Mouse (Mus musculus) forebrain, embryonic 12.5 days (tissue): Measurements from ENCODE around the gene Dmxl2. TPM values are rescaled to one million over a fixed set of nuclear protein-coding genes. Genes with fewer than 3 reads are reported as not detected.
A peak's percentile ranks its signal among the peaks of the same experiment; 100 is the strongest.

Experiments
- ATAC-seq: fragments of 200-750 bp; cut with Nextera tagmentation; 2 replicates; pipeline ENCODE4 v1.8.0; 2017; ENCODE audit warnings: moderate TSS enrichment; ENCODE audit not compliant: low FRiP score
- H3K27ac ChIP-seq: fragments of 300-500 bp; sonication (generic); 2 replicates; pipeline ENCODE4 v1.5.1; 2016; ENCODE audit warnings: mild to moderate bottlenecking
- H3K27me3 ChIP-seq: fragments of 300-500 bp; sonication (generic); 2 replicates; pipeline ENCODE4 v1.6.1; 2016; ENCODE audit warnings: mild to moderate bottlenecking
- H3K36me3 ChIP-seq: fragments of 300-500 bp; sonication (generic); replicated peaks from 2 replicates; pipeline ENCODE4 v1.6.1; 2016; ENCODE audit warnings: mild to moderate bottlenecking
- H3K4me1 ChIP-seq: fragments of 300-500 bp; sonication (generic); 2 replicates; pipeline ENCODE4 v1.6.1; 2016
- H3K4me2 ChIP-seq: fragments of 300-500 bp; sonication (generic); 2 replicates; pipeline ENCODE4 v1.6.1; 2016; ENCODE audit warnings: mild to moderate bottlenecking, moderate library complexity
- H3K4me3 ChIP-seq: fragments of 300-500 bp; sonication (generic); replicated peaks from 2 replicates; pipeline ENCODE4 v1.5.1; 2016; ENCODE audit warnings: mild to moderate bottlenecking
- H3K9ac ChIP-seq: fragments of 300-500 bp; sonication (generic); 2 replicates; pipeline ENCODE4 v1.6.1; 2016; ENCODE audit warnings: mild to moderate bottlenecking
- H3K9me3 ChIP-seq: fragments of 300-500 bp; sonication (generic); 2 replicates; pipeline ENCODE4 v1.6.1; 2016
- WGBS: fragments of 180-500 bp; shearing (Covaris S2); methylation state at CpG from one replicate; pipeline ENCODE4 v1.1.7; 2016; 5-methylcytosine and 5-hydroxymethylcytosine counted together
- polyA plus RNA-seq: library from polyadenylated mRNA; unstranded; fragments of >200 nt; fragmentation: Nextera tagmentation; extraction: Ambion mirVana; gene quantifications from 2 replicates; pipeline ENCODE4 v1.2.1, GENCODE M21; 2016

Dmxl2 gene
- polyA plus RNA-seq = 19.4 and 21.0 TPM in 2 replicates

DNA sequence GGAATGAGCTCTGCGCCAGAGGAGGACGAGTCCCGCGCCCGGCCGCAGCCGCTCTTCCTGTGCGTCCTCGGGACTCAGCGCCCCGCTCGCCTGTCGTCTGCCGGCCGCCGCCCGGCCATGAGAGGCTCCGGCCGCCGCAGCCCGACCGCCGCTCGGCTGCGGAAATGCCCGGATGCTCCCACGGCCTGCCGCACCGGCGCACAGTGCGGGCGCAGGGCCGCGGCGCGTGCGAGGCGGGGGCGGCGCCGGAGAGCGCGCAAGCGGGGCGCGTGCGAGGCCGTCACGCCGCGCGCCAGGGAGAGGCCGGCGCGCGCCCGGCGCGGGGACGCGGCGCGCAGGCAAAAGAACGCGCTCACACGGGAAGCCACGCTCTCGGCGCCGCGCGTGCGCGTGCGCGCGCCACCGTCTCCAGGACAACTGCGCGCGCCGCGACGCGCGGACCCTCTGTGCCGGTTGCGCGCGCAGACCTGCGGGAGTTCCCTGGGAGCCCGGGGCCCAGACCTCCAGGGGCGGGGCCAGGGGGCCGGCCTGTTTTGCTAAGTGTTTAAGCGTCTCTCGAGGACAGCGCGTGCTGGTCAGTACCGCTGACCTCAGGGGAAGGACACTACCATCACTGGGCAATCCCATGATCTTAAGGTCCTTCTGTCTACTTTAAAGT lies at the start of gene Dmxl2:
Gene Dmxl2 (minus strand): TSS at position 174 of the 658 bp plus-strand sequence.
- peak within 1 kb of the TSS; percentile 87 for H3K4me2 ChIP-seq
- peak within 1 kb of the TSS; percentile 89 for H3K27ac ChIP-seq
- H3K9ac ChIP-seq = peak within 1 kb of the TSS; percentile 88
- H3K27me3 ChIP-seq = peaks cover 10% of the 10 kb centered on the region
- H3K4me1 ChIP-seq = peaks cover 13% of the 10 kb centered on the region
- under 1% methylated on average over 87 of the region's 99 CpGs for WGBS
- peak; percentile 91 for ATAC-seq
- H3K4me3 ChIP-seq = peak within 1 kb of the TSS; percentile 80
- no peaks in the 10 kb centered on the region for H3K36me3 ChIP-seq
- H3K9me3 ChIP-seq = no peaks in the 10 kb centered on the region

DNA sequence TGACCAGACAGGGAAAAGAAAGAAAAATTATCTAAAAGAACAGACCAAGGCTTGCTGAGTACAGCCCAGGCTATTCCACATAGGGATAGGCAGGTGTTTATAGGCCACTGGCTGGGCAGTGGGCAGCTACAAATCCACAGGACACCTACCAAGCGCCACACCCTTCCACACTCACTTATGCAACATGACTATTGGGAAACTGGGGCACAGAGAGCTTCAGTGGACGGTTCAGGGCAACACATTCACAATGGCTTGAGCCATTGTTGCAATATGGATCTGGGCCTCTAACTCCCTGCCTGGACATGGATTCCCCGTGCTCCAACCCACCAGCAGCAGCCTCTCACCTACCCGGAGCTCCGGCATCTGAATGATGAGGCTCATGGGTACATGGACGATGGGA lies 48.0 kb upstream of the Dmxl2 start:
- Histone ChIP-seq H3K4me2 (no peak overlapping the region), H3K27ac (no peak overlapping the region)
- WGBS = 88% methylated on average over 6 of the region's 6 CpGs

DNA sequence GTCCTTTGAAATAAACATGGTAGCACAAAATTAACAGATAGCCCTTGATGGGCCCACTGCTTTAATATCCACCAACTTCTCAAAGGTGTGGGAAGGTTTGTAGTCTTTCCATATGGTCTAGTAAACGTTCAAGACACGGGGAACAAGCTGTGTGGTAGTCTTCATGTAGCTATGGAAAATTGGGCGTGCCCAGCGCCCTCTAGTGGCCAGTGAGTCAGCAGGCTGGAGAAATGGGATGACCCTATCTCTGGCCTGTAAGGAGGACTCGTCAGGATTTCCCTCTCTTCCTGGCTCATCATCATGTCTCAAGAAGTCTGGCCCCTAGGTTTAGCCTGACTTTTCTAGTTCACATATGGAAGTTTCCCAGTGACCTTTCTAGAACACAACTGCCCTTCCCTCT lies 46.1 kb upstream of the Dmxl2 start:
- Histone ChIP-seq H3K4me3 (no peak overlapping the region), H3K9ac (no peak overlapping the region), H3K4me2 (no peak overlapping the region), H3K27me3 (no peaks in the 10 kb centered on the region), H3K36me3 (no peaks in the 10 kb centered on the region), H3K4me1 (no peaks in the 10 kb centered on the region), H3K27ac (no peak overlapping the region), H3K9me3 (no peaks in the 10 kb centered on the region)
- WGBS = 19% methylated on average over 5 of the region's 5 CpGs
- ATAC-seq = peak; percentile 9; the same call in 1 of the 2 replicates

More for the DNA sequence above, 48.0 kb upstream of the Dmxl2 start:
- ATAC-seq = no peak
- Histone ChIP-seq H3K9ac (no peak overlapping the region), H3K4me1 (no peaks in the 10 kb centered on the region), H3K9me3 (no peaks in the 10 kb centered on the region), H3K36me3 (no peaks in the 10 kb centered on the region), H3K4me3 (no peak overlapping the region), H3K27me3 (no peaks in the 10 kb centered on the region)

DNA sequence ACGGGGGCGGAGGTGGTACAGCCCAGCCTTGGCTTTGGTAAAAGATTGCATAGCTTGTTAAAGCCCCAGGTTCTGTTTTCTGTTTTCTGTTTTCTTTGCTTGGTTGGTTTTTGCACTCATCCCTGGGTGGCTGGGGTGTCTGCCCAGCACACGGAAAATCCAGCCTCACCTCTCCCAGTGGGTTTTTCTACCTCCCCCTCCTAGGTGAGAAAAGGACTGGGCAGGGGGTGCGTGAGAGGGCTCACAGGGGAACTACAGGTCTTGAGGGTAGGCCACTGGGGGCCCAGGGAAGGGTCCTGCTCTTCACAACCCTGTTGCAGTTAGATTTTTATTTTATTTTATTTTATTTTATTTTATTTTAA lies 43.5 kb upstream of the Dmxl2 start:
- Histone ChIP-seq H3K36me3 (no peaks in the 10 kb centered on the region), H3K27me3 (no peaks in the 10 kb centered on the region), H3K4me2 (no peak overlapping the region), H3K4me1 (no peaks in the 10 kb centered on the region), H3K27ac (no peak overlapping the region), H3K9me3 (no peaks in the 10 kb centered on the region), H3K9ac (no peak overlapping the region), H3K4me3 (no peak overlapping the region)
- ATAC-seq = no peak
- 93% methylated on average over 4 of the region's 4 CpGs for WGBS

DNA sequence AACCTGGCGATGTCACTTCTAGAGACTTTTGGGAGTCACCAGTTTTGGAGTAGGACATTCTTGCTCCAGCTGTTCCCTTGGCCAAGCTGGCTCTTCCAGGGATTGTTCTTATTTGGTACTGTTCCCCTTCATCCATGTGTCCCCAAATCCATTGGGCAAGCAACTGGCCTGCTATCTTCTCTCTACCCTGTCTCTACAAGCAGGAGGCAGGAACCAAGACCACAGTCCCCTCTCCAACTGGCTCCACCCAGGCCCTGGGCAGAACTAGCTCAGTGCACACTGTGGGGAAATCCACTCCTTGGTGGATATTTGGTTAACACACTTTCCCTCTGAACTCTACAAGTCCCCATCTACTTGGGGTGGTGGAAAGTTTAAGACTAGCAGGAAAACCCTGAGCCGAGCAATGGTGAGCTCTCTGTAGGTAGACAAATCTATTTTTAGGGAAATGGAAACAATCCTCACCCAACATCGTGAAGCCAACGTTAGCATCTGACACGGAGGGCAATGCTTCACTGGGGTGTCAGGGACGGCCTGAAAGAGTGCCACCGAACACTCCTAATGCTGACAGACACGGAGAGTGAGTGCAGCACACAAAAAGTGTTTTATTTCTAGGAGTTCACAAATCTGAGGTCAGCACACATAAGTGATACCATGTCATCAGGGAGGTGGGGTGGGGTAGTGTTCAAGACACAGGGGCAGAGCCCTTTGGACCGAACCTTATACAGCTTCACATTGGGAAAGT lies 43.0 kb upstream of the Dmxl2 start:
- Histone ChIP-seq H3K4me3 (no peak overlapping the region), H3K9me3 (no peaks in the 10 kb centered on the region), H3K36me3 (no peaks in the 10 kb centered on the region), H3K27ac (no peak overlapping the region), H3K4me1 (no peaks in the 10 kb centered on the region), H3K9ac (no peak overlapping the region), H3K4me2 (no peak overlapping the region), H3K27me3 (no peaks in the 10 kb centered on the region)
- 86% methylated on average over 9 of the region's 9 CpGs for WGBS
- no peak for ATAC-seq

DNA sequence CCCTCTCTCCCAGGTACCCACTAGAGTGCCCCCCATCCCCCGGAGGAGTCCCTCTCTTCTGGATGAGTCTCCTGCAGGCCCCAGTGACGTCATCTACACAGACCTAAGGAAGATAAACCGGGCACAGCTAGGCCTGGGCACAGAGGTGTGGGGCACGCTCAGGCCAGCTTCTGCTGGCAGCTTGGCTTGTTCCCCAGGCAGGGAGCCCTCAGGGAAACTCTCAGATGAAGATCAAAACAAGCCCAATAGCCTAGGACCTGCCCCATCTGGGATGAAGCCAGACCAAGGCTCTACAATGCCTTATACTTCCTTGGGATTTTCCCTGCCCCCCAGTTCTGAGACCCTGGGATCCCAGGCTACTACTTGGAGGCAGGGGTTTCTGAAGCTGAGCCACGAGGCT lies 39.4 kb upstream of the Dmxl2 start:
- no peak for ATAC-seq
- no peaks in the 10 kb centered on the region for H3K9me3 ChIP-seq
- peaks cover 4% of the 10 kb centered on the region; the same call in 1 of the 2 replicates for H3K4me1 ChIP-seq
- no peak overlapping the region for H3K27ac ChIP-seq
- H3K4me2 ChIP-seq = no peak overlapping the region
- H3K36me3 ChIP-seq = no peaks in the 10 kb centered on the region
- no peak overlapping the region for H3K4me3 ChIP-seq
- no peaks in the 10 kb centered on the region for H3K27me3 ChIP-seq
- H3K9ac ChIP-seq = no peak overlapping the region
- WGBS = 87% methylated on average over 5 of the region's 5 CpGs

DNA sequence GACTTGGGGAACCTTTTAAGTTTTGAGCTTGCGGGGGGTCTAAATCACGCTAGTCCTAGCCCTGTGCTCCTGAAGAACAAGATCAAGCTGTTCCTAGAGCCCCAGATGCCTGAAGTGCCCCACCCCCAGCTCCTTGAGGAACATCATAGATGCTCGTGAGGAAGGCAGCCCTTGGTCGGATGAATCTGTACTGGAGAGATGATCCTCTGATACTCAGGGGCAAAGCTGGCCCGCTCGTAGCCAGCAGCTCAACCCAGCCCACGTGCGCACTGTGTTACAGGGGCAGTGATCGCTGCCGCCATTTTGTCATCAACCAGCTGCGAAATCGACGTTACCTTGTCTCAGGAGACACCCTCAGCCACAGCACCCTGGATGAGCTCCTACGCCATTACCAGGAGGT lies 37.3 kb upstream of the Dmxl2 start, which contains the start of gene Sh2d7:
Gene Sh2d7 (plus strand): TSS at position 301 of the 400 bp plus-strand sequence.
- no peak within 1 kb of the TSS for H3K27ac ChIP-seq
- no peak within 1 kb of the TSS for H3K4me3 ChIP-seq
- no peak within 1 kb of the TSS for H3K4me2 ChIP-seq
- H3K4me1 ChIP-seq = peaks cover 12% of the 10 kb centered on the region
- no peaks in the 10 kb centered on the region for H3K27me3 ChIP-seq
- WGBS = 96% methylated on average over 14 of the region's 14 CpGs
- ATAC-seq = no peak
- H3K36me3 ChIP-seq = no peaks in the 10 kb centered on the region
- H3K9me3 ChIP-seq = no peaks in the 10 kb centered on the region
- H3K9ac ChIP-seq = no peak within 1 kb of the TSS

DNA sequence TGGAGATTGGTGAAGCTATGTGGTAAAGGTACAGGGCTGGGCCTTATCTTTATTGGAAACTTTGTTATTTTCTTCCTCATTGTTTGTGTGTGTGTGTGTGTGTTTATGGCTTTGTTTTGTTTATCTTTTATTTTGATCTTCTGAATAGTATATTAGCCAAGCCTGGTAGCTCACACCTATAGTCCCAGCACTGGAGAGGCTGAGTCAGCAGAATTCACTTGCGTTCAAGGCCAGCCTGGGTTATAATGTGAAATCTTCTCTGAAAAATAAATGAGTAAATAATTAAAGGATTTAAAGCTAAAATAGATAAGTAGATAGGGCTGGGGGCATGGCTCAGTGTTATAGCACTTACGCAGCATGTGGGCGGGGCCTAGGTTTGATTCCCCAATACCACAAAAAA lies 36.8 kb upstream of the Dmxl2 start:
- H3K4me3 ChIP-seq = no peak overlapping the region
- H3K9ac ChIP-seq = no peak overlapping the region
- 95% methylated on average over 3 of the region's 3 CpGs for WGBS
- H3K36me3 ChIP-seq = no peaks in the 10 kb centered on the region
- no peak overlapping the region for H3K4me2 ChIP-seq
- H3K27me3 ChIP-seq = no peaks in the 10 kb centered on the region
- no peaks in the 10 kb centered on the region for H3K9me3 ChIP-seq
- H3K4me1 ChIP-seq = peaks cover 13% of the 10 kb centered on the region
- no peak overlapping the region for H3K27ac ChIP-seq
- no peak for ATAC-seq

DNA sequence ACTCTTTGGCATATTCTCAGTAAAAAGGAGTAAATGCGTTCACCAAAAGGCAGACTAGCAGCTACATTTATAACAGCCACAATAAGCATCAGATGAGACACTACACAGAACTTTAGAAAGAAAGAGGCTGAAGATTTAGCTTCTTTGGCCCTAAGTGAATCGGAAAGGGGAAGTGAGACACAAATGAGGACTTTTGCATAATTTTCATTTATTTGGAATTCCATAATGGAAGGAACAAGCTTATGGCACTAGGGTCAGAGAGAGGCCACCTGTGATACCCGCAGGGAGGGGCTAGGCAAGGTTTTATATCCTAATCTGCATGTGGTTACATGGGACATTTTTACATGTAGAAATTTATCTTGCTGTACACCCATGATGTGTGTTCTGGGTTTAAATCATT lies 36.1 kb upstream of the Dmxl2 start:
- Histone ChIP-seq H3K36me3 (no peaks in the 10 kb centered on the region), H3K4me3 (no peak overlapping the region), H3K9ac (no peak overlapping the region), H3K4me1 (peaks cover 17% of the 10 kb centered on the region), H3K4me2 (no peak overlapping the region), H3K27ac (peak overlapping the region; percentile 44; the same call in 1 of the 2 replicates), H3K27me3 (no peaks in the 10 kb centered on the region), H3K9me3 (no peaks in the 10 kb centered on the region)
- ATAC-seq = no peak
- WGBS = 81% methylated on average over 3 of the region's 3 CpGs

DNA sequence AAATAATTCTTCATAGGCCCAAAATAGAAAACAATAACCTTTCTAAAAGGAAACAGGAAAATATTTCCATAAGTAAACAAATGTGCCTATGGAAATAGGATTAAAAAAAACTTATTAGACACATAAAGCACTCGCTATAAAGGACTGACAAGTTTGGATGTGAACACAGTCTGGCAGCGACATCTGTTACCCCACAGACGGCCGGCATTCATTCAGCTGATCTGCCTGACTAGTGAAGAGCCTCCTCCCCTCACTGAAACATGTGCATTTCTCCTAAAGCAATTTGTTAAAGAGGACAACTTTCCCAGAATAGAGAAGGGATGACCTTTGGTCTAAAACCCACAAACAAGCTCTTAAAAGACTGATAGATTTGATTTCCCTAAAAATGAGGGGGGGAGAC lies 35.6 kb upstream of the Dmxl2 start:
- H3K27ac ChIP-seq = no peak overlapping the region
- ATAC-seq = no peak

DNA sequence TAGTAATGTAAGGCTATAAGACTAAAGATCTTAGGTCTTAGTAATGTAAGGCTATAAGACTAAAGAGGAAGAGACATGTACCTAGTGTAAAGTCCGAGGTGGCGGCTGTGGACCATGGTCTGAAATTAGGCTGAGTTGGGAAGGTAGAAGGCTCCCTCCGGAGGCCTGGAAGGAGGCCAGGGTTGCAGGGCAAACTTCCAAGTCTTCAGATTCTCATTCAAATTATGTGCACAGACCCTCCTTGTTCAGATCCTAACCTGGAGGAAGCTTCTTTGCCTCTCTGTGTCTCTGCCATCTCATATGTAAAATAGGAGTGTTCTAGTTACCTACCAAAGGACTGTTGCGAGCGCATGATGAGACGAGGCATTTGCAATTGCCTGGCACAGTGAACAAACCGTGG lies 34.8 kb upstream of the Dmxl2 start:
- no peak for ATAC-seq
- H3K4me2 ChIP-seq = no peak overlapping the region

More for the DNA sequence above, 35.6 kb upstream of the Dmxl2 start:
- no peak overlapping the region for H3K4me3 ChIP-seq
- WGBS = 55% methylated on average over 4 of the region's 4 CpGs
- H3K27me3 ChIP-seq = no peaks in the 10 kb centered on the region
- H3K36me3 ChIP-seq = no peaks in the 10 kb centered on the region
- H3K9ac ChIP-seq = no peak overlapping the region
- H3K4me1 ChIP-seq = peaks cover 20% of the 10 kb centered on the region
- H3K9me3 ChIP-seq = no peaks in the 10 kb centered on the region
- no peak overlapping the region for H3K4me2 ChIP-seq

DNA sequence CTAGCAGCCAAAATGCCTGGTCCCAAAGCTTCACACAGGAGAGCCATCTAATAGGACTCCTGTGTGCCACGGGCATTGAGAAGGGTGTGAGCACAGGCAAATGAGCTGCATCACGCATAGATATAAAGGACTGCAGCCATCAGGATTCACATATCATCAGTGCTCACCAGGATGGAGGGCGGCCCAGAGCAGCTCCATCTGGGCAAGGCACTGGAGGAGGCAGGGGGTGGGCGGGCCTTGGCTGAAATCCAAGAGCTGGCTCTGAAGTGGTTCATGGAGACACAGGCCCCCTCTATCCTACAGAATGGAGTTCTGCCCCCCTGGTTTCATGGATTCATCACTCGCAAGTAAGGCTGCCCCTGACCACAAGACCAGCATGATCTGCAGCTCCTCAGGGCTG lies 32.5 kb upstream of the Dmxl2 start:
- Histone ChIP-seq H3K9me3 (no peaks in the 10 kb centered on the region), H3K4me3 (no peak overlapping the region), H3K9ac (no peak overlapping the region), H3K27me3 (no peaks in the 10 kb centered on the region), H3K4me2 (no peak overlapping the region), H3K36me3 (no peaks in the 10 kb centered on the region), H3K27ac (peak overlapping the region; percentile 56; the same call in 1 of the 2 replicates), H3K4me1 (peaks cover 20% of the 10 kb centered on the region)
- whole genome bisulfite sequencing = 59% methylated on average over 5 of the region's 5 CpGs
- ATAC-seq = peak; percentile 70; the same call in 1 of the 2 replicates

More for the DNA sequence above, 34.8 kb upstream of the Dmxl2 start:
- no peaks in the 10 kb centered on the region for H3K36me3 ChIP-seq
- H3K9ac ChIP-seq = no peak overlapping the region
- WGBS = 73% methylated on average over 7 of the region's 7 CpGs
- H3K27ac ChIP-seq = no peak overlapping the region
- H3K9me3 ChIP-seq = no peaks in the 10 kb centered on the region
- H3K27me3 ChIP-seq = no peaks in the 10 kb centered on the region
- peaks cover 20% of the 10 kb centered on the region for H3K4me1 ChIP-seq
- no peak overlapping the region for H3K4me3 ChIP-seq
